Mouse (Mus musculus): Measurements from ENCODE around the gene Prss47. TPM values are rescaled to one million over a fixed set of nuclear protein-coding genes. Genes with fewer than 3 reads are reported as not detected.

Prss47 gene
- polyA plus RNA-seq (2015; fragmentation: Nextera tagmentation; extraction: Ambion mirVana): not detected in 2 replicates

DNA sequence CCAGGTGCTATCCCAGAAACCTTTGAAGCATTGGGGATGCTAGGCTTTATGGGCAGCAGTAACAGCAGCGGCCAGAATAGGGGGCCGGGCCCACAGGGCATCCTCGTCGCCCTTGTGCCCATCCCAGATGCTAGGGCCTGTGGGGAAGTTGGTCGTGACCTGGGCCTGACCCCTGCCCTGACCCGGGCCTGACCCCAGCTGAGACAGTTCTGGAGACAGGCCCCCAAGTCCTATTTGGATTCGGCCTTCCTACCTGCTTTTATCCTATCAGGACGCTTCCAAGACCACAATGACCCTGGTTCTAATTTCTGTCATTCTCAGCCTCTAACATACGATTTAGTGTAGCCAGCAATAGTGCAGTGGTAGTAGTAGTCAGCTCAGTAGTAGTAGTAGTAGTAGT is at the start of gene Prss47:
TSS of gene Prss47 (minus strand) at position 101 of the 400 bp plus-strand sequence.
- 89% methylated on average over 9 of the region's 9 CpGs for WGBS
- H3K4me2 ChIP-seq (ENCODE audit: low read depth, low read length): no peak within 1 kb of the TSS
- H3K36me3 ChIP-seq (ENCODE audit: control insufficient read depth, insufficient read depth, low read length): no peaks in the 10 kb centered on the region
- no peak within 1 kb of the TSS for H3K27ac ChIP-seq (ENCODE audit: low read length)
- no peaks in the 10 kb centered on the region for H3K9me3 ChIP-seq (ENCODE audit: control insufficient read depth, low read length)
- no peaks in the 10 kb centered on the region for H3K27me3 ChIP-seq (replicated peaks; ENCODE audit: control insufficient read depth, insufficient read depth, low read length)
- no peak within 1 kb of the TSS for H3K9ac ChIP-seq (ENCODE audit: low read depth, low read length)
- no peak for ATAC-seq
- H3K4me1 ChIP-seq (ENCODE audit: control insufficient read depth, insufficient read depth, low read length): no peaks in the 10 kb centered on the region
- H3K4me3 ChIP-seq (ENCODE audit: low read length): no peak within 1 kb of the TSS

DNA sequence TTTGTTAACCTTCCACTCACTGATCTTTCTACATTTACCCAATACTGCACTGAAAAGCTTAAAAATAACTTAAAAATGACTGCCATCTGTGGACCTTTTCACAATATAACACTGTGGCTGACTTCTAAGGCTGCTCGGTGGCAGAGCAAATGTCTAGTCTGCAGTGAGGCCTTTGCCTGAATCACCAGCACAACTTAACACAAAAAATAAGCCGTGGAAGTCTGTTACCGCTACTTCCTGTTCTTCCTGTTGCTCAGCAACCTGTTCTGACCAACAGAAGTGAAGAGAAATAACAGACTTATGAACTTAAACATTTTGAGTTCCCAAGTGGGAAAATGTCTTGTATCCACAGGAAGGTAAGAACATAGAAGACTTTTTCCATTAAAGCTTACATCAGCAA is 48.7 kb upstream of the Prss47 start:
- Histone ChIP-seq H3K4me3 (ENCODE audit: low read length) (no peak overlapping the region), H3K36me3 (ENCODE audit: control insufficient read depth, insufficient read depth, low read length) (no peaks in the 10 kb centered on the region), H3K4me2 (ENCODE audit: low read depth, low read length) (no peak overlapping the region), H3K27ac (ENCODE audit: low read length) (no peak overlapping the region), H3K9ac (ENCODE audit: low read depth, low read length) (no peak overlapping the region), H3K27me3 (replicated peaks; ENCODE audit: control insufficient read depth, insufficient read depth, low read length) (no peaks in the 10 kb centered on the region), H3K9me3 (ENCODE audit: control insufficient read depth, low read length) (peaks cover 8% of the 10 kb centered on the region), H3K4me1 (ENCODE audit: control insufficient read depth, insufficient read depth, low read length) (no peaks in the 10 kb centered on the region)
- ATAC-seq: no peak
- 96% methylated on average over 3 of the region's 3 CpGs for WGBS

DNA sequence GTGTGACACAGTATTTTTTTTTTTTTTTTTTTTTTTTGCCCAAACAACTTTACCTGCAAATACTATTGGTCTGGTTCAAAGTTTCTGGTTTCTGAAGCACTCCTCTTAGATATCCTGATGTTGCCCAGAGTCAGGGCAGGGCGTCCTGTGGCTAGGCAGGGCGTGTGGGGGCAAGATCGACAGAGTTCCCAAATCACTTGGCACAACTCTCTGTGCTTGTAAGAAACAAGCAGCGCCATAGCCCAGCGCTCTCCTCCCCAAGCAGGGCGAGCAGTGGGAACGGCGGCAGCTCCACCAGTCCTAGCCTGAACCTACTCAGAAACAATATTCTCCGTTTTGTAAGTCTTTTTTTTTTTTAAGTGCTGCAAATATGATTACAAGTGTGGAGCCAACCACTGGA is 48.1 kb upstream of the Prss47 start:
- Histone ChIP-seq H3K27ac (ENCODE audit: low read length) (no peak overlapping the region), H3K27me3 (replicated peaks; ENCODE audit: control insufficient read depth, insufficient read depth, low read length) (no peaks in the 10 kb centered on the region), H3K9me3 (ENCODE audit: control insufficient read depth, low read length) (peaks cover 4% of the 10 kb centered on the region), H3K9ac (ENCODE audit: low read depth, low read length) (no peak overlapping the region), H3K36me3 (ENCODE audit: control insufficient read depth, insufficient read depth, low read length) (no peaks in the 10 kb centered on the region), H3K4me1 (ENCODE audit: control insufficient read depth, insufficient read depth, low read length) (no peaks in the 10 kb centered on the region), H3K4me2 (ENCODE audit: low read depth, low read length) (no peak overlapping the region), H3K4me3 (ENCODE audit: low read length) (no peak overlapping the region)
- 94% methylated on average over 9 of the region's 9 CpGs for WGBS
- no peak for ATAC-seq

DNA sequence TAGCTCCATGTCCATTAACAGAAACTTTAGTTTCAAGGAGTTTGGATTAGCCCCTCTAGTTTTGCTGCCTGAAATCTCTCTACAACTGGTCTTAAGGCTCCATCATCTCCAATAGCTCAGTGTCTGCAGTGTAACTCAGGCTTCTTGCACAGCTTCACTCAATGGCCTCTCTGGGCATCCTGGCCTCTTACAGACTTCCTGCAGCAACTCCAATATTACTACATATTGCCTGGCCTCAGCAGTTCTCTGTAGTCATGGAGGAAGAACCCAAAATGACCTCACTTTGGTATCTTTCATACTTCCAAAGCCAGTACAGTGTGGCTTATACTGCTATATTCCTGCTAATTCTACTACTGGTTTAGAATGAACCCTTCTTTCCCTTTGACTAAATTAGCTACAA is 44.5 kb upstream of the Prss47 start:
- no peaks in the 10 kb centered on the region for H3K9me3 ChIP-seq (ENCODE audit: control insufficient read depth, low read length)
- no peak for ATAC-seq
- no peaks in the 10 kb centered on the region for H3K4me1 ChIP-seq (ENCODE audit: control insufficient read depth, insufficient read depth, low read length)
- no peaks in the 10 kb centered on the region for H3K36me3 ChIP-seq (ENCODE audit: control insufficient read depth, insufficient read depth, low read length)
- H3K27ac ChIP-seq (ENCODE audit: low read length): no peak overlapping the region
- no peak overlapping the region for H3K4me3 ChIP-seq (ENCODE audit: low read length)
- no peak overlapping the region for H3K9ac ChIP-seq (ENCODE audit: low read depth, low read length)
- no peaks in the 10 kb centered on the region for H3K27me3 ChIP-seq (replicated peaks; ENCODE audit: control insufficient read depth, insufficient read depth, low read length)
- no peak overlapping the region for H3K4me2 ChIP-seq (ENCODE audit: low read depth, low read length)

DNA sequence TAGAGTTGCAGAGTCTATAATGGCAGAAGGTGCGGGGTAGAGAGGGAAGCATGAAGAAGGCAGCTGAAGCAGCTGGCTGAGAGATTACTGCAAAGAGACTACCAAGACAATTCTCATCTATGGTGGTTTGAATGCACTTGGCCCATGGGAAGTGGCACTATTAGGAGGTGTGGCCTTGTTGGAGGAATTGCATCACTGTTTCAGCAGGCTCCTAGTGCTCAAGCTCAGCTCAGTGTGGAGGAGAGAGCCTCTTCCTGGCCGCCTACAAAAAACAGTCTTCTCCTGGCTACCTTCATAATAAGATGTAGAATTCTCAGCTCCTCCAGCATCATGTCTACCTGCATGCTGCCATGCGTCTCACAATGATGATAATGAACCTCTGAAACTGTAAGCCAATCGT is 43.4 kb upstream of the Prss47 start:
- no peak overlapping the region for H3K4me2 ChIP-seq (ENCODE audit: low read depth, low read length)
- WGBS: 94% methylated on average over 4 of the region's 4 CpGs
- H3K27me3 ChIP-seq (replicated peaks; ENCODE audit: control insufficient read depth, insufficient read depth, low read length): no peaks in the 10 kb centered on the region
- H3K4me3 ChIP-seq (ENCODE audit: low read length): no peak overlapping the region
- H3K9me3 ChIP-seq (ENCODE audit: control insufficient read depth, low read length): no peaks in the 10 kb centered on the region
- H3K36me3 ChIP-seq (ENCODE audit: control insufficient read depth, insufficient read depth, low read length): no peaks in the 10 kb centered on the region
- H3K4me1 ChIP-seq (ENCODE audit: control insufficient read depth, insufficient read depth, low read length): no peaks in the 10 kb centered on the region
- ATAC-seq: no peak
- H3K27ac ChIP-seq (ENCODE audit: low read length): no peak overlapping the region
- H3K9ac ChIP-seq (ENCODE audit: low read depth, low read length): no peak overlapping the region

DNA sequence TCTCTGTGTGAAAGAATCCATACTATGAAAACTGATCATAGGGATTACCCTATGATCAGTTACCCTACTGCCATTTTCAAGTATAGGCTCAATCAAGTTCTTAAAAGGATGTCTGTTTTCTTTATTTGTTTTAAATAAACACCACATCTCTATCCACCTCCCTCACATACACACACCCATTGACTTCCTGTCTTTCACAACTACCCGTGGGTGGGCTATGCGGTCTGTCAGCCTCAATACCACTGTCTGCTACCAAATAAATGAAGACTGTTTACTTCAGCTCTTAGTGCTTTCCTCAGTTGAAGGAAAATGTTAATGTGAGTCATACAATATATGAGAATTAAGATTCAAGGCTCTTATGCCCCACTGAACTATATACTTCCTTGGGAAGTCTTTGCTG is 17.4 kb upstream of the Prss47 start:
- Histone ChIP-seq H3K4me3 (ENCODE audit: low read length) (no peak overlapping the region), H3K4me1 (ENCODE audit: control insufficient read depth, insufficient read depth, low read length) (no peaks in the 10 kb centered on the region), H3K36me3 (ENCODE audit: control insufficient read depth, insufficient read depth, low read length) (peaks cover 7% of the 10 kb centered on the region), H3K9me3 (ENCODE audit: control insufficient read depth, low read length) (no peaks in the 10 kb centered on the region), H3K27ac (ENCODE audit: low read length) (no peak overlapping the region), H3K27me3 (replicated peaks; ENCODE audit: control insufficient read depth, insufficient read depth, low read length) (no peaks in the 10 kb centered on the region), H3K4me2 (ENCODE audit: low read depth, low read length) (no peak overlapping the region), H3K9ac (ENCODE audit: low read depth, low read length) (no peak overlapping the region)
- no peak for ATAC-seq
- 80% methylated on average over 2 of the region's 2 CpGs for WGBS

DNA sequence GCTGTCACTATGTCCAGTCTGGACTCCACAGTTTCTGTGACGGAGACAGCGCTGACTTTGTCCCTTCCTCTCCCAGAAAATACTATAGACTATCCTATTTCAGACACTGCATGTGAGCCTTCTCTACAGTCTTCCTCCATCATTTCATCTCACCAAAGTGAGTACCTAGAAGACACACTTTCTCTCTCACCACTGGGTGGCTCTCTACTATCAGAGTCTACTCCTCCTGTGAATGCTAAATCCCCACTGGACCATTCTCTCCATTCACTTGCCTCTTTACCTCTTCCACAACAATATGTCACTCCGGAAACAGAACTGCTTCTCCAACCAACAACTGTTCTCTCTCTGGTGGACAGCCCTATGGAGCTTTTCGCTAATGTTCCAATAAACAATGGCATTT is 17.5 kb downstream of the Prss47 start:
- 66% methylated on average over 4 of the region's 4 CpGs for WGBS
- Histone ChIP-seq H3K27me3 (replicated peaks; ENCODE audit: control insufficient read depth, insufficient read depth, low read length) (no peaks in the 10 kb centered on the region), H3K9me3 (ENCODE audit: control insufficient read depth, low read length) (no peaks in the 10 kb centered on the region), H3K4me3 (ENCODE audit: low read length) (no peak overlapping the region), H3K36me3 (ENCODE audit: control insufficient read depth, insufficient read depth, low read length) (no peaks in the 10 kb centered on the region), H3K4me1 (ENCODE audit: control insufficient read depth, insufficient read depth, low read length) (no peaks in the 10 kb centered on the region), H3K4me2 (ENCODE audit: low read depth, low read length) (no peak overlapping the region), H3K27ac (ENCODE audit: low read length) (no peak overlapping the region), H3K9ac (ENCODE audit: low read depth, low read length) (no peak overlapping the region)
- ATAC-seq: no peak

DNA sequence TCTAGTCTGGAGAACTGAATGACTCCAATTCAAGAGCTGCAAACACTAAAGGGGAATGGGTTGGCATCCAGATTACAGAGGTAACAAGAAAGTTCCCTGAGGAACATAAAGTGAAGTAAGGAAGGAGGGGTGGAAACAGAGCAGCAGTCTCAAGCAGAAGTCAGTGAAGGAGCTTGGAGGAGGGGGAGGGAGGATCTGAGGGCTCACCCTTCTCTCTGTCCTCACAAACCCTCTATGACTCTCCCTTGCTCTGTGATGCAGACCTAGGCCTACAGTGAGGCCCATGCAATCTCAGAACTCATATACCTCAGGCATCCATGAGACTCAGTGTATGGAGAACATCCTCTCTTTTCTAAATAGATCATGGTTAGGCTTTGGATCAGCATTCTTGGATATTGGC is 19.8 kb downstream of the Prss47 start, which contains the start of gene Spata31d1c:
TSS of gene Spata31d1c (plus strand) at position 301 of the 400 bp plus-strand sequence.
- no peaks in the 10 kb centered on the region for H3K9me3 ChIP-seq (ENCODE audit: control insufficient read depth, low read length)
- no peak for ATAC-seq

DNA sequence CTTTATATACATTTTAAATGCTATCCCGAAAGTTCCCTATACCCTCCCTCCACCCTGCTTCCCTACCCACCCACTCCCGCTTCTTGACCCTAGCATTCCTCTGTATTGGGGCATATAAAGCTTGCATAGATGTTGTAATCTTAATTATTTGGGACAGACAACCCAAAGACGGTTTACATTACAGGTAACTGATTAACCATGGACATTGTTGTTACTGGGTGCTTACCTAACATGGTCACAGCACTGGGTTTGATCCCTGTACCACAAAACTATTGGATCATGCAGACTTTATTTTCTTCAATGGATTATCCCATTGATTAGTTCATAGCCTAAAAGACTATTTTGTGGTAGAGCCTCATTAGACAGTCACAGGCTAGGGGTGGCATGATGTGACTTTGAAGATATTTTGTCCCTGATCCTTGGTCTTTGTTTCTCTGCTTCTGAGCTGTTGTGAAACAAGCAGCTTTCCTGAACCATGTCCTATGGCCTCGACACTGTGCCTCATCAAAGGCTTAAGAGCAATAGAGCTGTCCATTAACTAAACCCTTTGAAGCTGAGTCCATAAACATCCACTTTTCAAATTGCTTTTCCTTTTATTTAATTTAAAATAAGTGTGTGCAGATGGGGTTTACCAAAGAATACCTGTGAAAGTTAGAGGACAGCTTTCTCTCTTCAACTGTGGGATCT is 41.4 kb downstream of the Prss47 start:
- Histone ChIP-seq H3K4me1 (ENCODE audit: control insufficient read depth, insufficient read depth, low read length) (no peaks in the 10 kb centered on the region), H3K27me3 (replicated peaks; ENCODE audit: control insufficient read depth, insufficient read depth, low read length) (no peaks in the 10 kb centered on the region), H3K9me3 (ENCODE audit: control insufficient read depth, low read length) (no peaks in the 10 kb centered on the region), H3K36me3 (ENCODE audit: control insufficient read depth, insufficient read depth, low read length) (no peaks in the 10 kb centered on the region), H3K4me3 (ENCODE audit: low read length) (no peak overlapping the region), H3K9ac (ENCODE audit: low read depth, low read length) (no peak overlapping the region), H3K4me2 (ENCODE audit: low read depth, low read length) (no peak overlapping the region), H3K27ac (ENCODE audit: low read length) (no peak overlapping the region)
- ATAC-seq: no peak
- WGBS: 62% methylated on average over 4 of the region's 4 CpGs

More for the DNA sequence above, 19.8 kb downstream of the Prss47 start, which contains the start of gene Spata31d1c:
- H3K27me3 ChIP-seq (replicated peaks; ENCODE audit: control insufficient read depth, insufficient read depth, low read length): no peaks in the 10 kb centered on the region
- no peaks in the 10 kb centered on the region for H3K4me1 ChIP-seq (ENCODE audit: control insufficient read depth, insufficient read depth, low read length)
- no peak within 1 kb of the TSS for H3K4me2 ChIP-seq (ENCODE audit: low read depth, low read length)
- H3K4me3 ChIP-seq (ENCODE audit: low read length): no peak within 1 kb of the TSS
- no peaks in the 10 kb centered on the region for H3K36me3 ChIP-seq (ENCODE audit: control insufficient read depth, insufficient read depth, low read length)
- no peak within 1 kb of the TSS for H3K9ac ChIP-seq (ENCODE audit: low read depth, low read length)
- no peak within 1 kb of the TSS for H3K27ac ChIP-seq (ENCODE audit: low read length)

DNA sequence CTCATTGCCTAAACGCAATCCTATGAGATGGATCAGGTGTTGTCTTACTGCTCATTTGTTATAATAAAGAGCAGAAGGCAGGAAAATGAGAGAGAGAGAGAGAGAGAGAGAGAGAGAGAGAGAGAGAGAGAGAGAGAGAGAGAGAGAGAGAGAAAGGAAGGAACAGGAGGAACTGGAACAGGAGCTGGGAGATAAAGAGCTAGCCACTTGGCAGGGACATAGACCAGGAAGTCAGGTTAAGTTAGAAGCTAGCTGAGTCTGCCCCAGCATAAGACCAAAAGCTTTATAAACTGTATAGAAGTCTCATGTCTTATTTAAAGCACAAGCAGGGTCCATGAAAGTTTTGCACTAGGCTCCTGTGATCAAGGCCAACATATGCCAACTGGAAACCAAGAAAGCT is 44.6 kb downstream of the Prss47 start:
- ATAC-seq: no peak
- H3K4me3 ChIP-seq (ENCODE audit: low read length): no peak overlapping the region
- H3K27me3 ChIP-seq (replicated peaks; ENCODE audit: control insufficient read depth, insufficient read depth, low read length): no peaks in the 10 kb centered on the region
- no peak overlapping the region for H3K4me2 ChIP-seq (ENCODE audit: low read depth, low read length)
- WGBS: 59% methylated on average over 1 of the region's 1 CpGs
- no peak overlapping the region for H3K9ac ChIP-seq (ENCODE audit: low read depth, low read length)
- no peaks in the 10 kb centered on the region for H3K9me3 ChIP-seq (ENCODE audit: control insufficient read depth, low read length)
- H3K27ac ChIP-seq (ENCODE audit: low read length): no peak overlapping the region
- no peaks in the 10 kb centered on the region for H3K4me1 ChIP-seq (ENCODE audit: control insufficient read depth, insufficient read depth, low read length)
- H3K36me3 ChIP-seq (ENCODE audit: control insufficient read depth, insufficient read depth, low read length): no peaks in the 10 kb centered on the region

All from intestine, embryonic 16.5 days (tissue).